8 mouse cellular contexts compared by ENCODE assay signal in genomic region chr1:187605391-187606270, GRCm38 (mm10). TPM values are rescaled to one million over a fixed set of nuclear protein-coding genes. Genes with fewer than 3 reads are reported as not detected.
A peak's percentile ranks its signal among the peaks of the same experiment; 100 is the strongest.
DNase-seq lines count a peak whose midpoint lies in the region; ATAC-seq lines count a peak whose summit lies in the region.

No protein-coding gene starts in this region.

- intact Hi-C loops in heart, postnatal 14 days (cut with DNase I), result loop anchor here (5.0 kb wide), 1 partner anchor 372 kb away; no protein-coding TSS in a partner anchor

- no peak for ATAC-seq in heart, embryonic 12.5 days (ENCODE audit: insufficient number of reproducible peaks, low FRiP score)
- ATAC-seq in hindbrain, embryonic 12.5 days (ENCODE audit: low FRiP score), result 0 out of 2 replicates have a peak, but pooled peaks have one; percentile 14
- ATAC-seq in midbrain, embryonic 13.5 days, result peak; percentile 39; the same call in 1 of the 2 replicates
- no peak for ATAC-seq in erythroblast, adult 5-6 weeks (replicated peaks; ENCODE audit: low FRiP score, poor library complexity, severe bottlenecking)

- peaks cover 46% of the 10 kb centered on the region for H3K4me1 ChIP-seq in heart, embryonic 12.5 days (replicated peaks)
- H3K4me1 ChIP-seq in hindbrain, embryonic 12.5 days, result peaks cover 52% of the 10 kb centered on the region
- peaks cover 70% of the 10 kb centered on the region for H3K4me1 ChIP-seq in midbrain, embryonic 13.5 days (replicated peaks)

- no peak overlapping the region for H3K27ac ChIP-seq in heart, embryonic 12.5 days (ENCODE audit: poor library complexity, severe bottlenecking)
- no peak overlapping the region for H3K27ac ChIP-seq in hindbrain, embryonic 12.5 days
- no peak overlapping the region for H3K27ac ChIP-seq in midbrain, embryonic 13.5 days

- H3K9ac ChIP-seq in heart, embryonic 12.5 days, result peak overlapping the region; percentile 39; the same call in 1 of the 2 replicates
- 0 out of 2 replicates have a peak overlapping the region, but pooled peaks have one; percentile 35 for H3K9ac ChIP-seq in hindbrain, embryonic 12.5 days
- no peak overlapping the region; the same call in 1 of the 2 replicates for H3K9ac ChIP-seq in midbrain, embryonic 13.5 days (replicated peaks)

- 4% methylated on average over 32 of the region's 32 CpGs for WGBS in heart, embryonic 12.5 days
- 3% methylated on average over 32 of the region's 32 CpGs for WGBS in hindbrain, embryonic 12.5 days
- 2% methylated on average over 32 of the region's 32 CpGs for whole genome bisulfite sequencing in midbrain, embryonic 13.5 days

- no peak for DNase-seq in heart, postnatal 14 days
- peak; percentile 66 for DNase-seq in embryo, embryonic 10.5 days (ENCODE audit: low spot score)
- no peak for DNase-seq in spleen, postnatal 36 days (ENCODE audit: low spot score in 2 of 2)
- no peak for DNase-seq in adrenal gland, postnatal 14 days

- H3K4me2 ChIP-seq in heart, embryonic 12.5 days, result peak overlapping the region; percentile 84
- peak overlapping the region; percentile 51 for H3K4me2 ChIP-seq in hindbrain, embryonic 12.5 days (replicated peaks)
- peak overlapping the region; percentile 58 for H3K4me2 ChIP-seq in midbrain, embryonic 13.5 days (replicated peaks)

- H3K9me3 ChIP-seq in heart, embryonic 12.5 days (replicated peaks), result peaks cover 4% of the 10 kb centered on the region; the same call in 1 of the 2 replicates
- peaks cover 4% of the 10 kb centered on the region; the same call in 1 of the 2 replicates for H3K9me3 ChIP-seq in hindbrain, embryonic 12.5 days (replicated peaks)
- H3K9me3 ChIP-seq in midbrain, embryonic 13.5 days, result no peaks in the 10 kb centered on the region

- no peaks in the 10 kb centered on the region for H3K36me3 ChIP-seq in heart, embryonic 12.5 days
- H3K36me3 ChIP-seq in hindbrain, embryonic 12.5 days, result no peaks in the 10 kb centered on the region
- H3K36me3 ChIP-seq in midbrain, embryonic 13.5 days, result no peaks in the 10 kb centered on the region

- H3K27me3 ChIP-seq in heart, embryonic 12.5 days (replicated peaks), result peaks cover 33% of the 10 kb centered on the region
- H3K27me3 ChIP-seq in hindbrain, embryonic 12.5 days, result peaks cover 68% of the 10 kb centered on the region
- H3K27me3 ChIP-seq in midbrain, embryonic 13.5 days, result peaks cover 80% of the 10 kb centered on the region

- H3K4me3 ChIP-seq in heart, embryonic 12.5 days, result peak overlapping the region; percentile 34
- H3K4me3 ChIP-seq in hindbrain, embryonic 12.5 days, result peak overlapping the region; percentile 15; the same call in 1 of the 2 replicates
- peak overlapping the region; percentile 32 for H3K4me3 ChIP-seq in midbrain, embryonic 13.5 days (replicated peaks)

RNA-seq across cellular contexts. Expression of gene Esrrg, which starts 3.0 kb away (rescaled TPM):
- polyA plus RNA-seq in heart, embryonic 12.5 days (2016; fragmentation: Nextera tagmentation; extraction: Ambion mirVana), result 33.3 and 39.3 TPM in 2 replicates
- total RNA-seq in heart, postnatal 14 days (2021), result 10 to 100 TPM; 35.6 to 36.4 TPM
- 17.4 and 19.3 TPM in 2 replicates for polyA plus RNA-seq in hindbrain, embryonic 12.5 days (2016; fragmentation: Nextera tagmentation; extraction: Ambion mirVana)
- 16.5 and 16.9 TPM in 2 replicates for polyA plus RNA-seq in midbrain, embryonic 13.5 days (2015; fragmentation: Nextera tagmentation; extraction: Ambion mirVana)
- not detected in 2 replicates for total RNA-seq in erythroblast, adult 5-6 weeks (2015; ENCODE audit: low replicate concordance)
- not detected in 2 replicates for total RNA-seq in erythroblast, adult 5-6 weeks (2017; ENCODE audit: low replicate concordance)
- total RNA-seq in adrenal gland, postnatal 14 days (2021), result 11.5 and 17.7 TPM in 2 replicates

Comparison
In these comparisons a context has a peak if more than half of its experiments do, and no peak if none do; other contexts are left out.
1. ATAC-seq: peak in hindbrain, embryonic 12.5 days (single experiment) and midbrain, embryonic 13.5 days (single experiment); none in heart, embryonic 12.5 days (single experiment) and erythroblast, adult 5-6 weeks (single experiment).
2. RNA of gene Esrrg, which starts 3.0 kb away (total RNA-seq): 35.6 to 36.4 TPM in heart, postnatal 14 days and 11.5 to 17.7 TPM in adrenal gland, postnatal 14 days; not detected in erythroblast, adult 5-6 weeks; every median in the first group is over 10 times any median in the second.
3. Peak in every context shown above with its lines, with median percentiles within 50 percentile points of each other: H3K4me2 ChIP-seq and H3K4me3 ChIP-seq.